Mouse (Mus musculus) liver, adult 10 weeks (tissue): ENCODE data around the gene Mageb3. TPM values are rescaled to one million over a fixed set of nuclear protein-coding genes. Genes with fewer than 3 reads are reported as not detected.

ENCODE experiments used
- polyA plus RNA-seq: library from polyadenylated mRNA; stranded (reverse); fragments of 350-450 nt; fragmentation: Illumina TruSeq; extraction: RNeasy Lipid Tissue Mini Kit (QIAGEN cat#74804); gene quantifications from one replicate; pipeline ENCODE4 v1.2.3, GENCODE M21; 2014; ENCODE audit warnings: low read depth, low replicate concordance

The Mageb3 gene
- polyA plus RNA-seq, result not detected

GRCm38 (mm10) chr2:121955765-121956223 lies at the start of gene Mageb3, which contains the start of gene Ctdspl2:
Gene Mageb3 (minus strand): TSS chr2:121956092.
Gene Ctdspl2 (plus strand): TSS chr2:121956001.

Other genes starting within 250 kb of the Mageb3 start
- gene Frmd5, start 149.0 kb downstream of the Mageb3 start, polyA plus RNA-seq, result not detected
- 10.6 TPM for gene Casc4, start 89.1 kb downstream of the Mageb3 start, polyA plus RNA-seq
- 12.6 TPM for gene Ctdspl2, start 91 bp downstream of the Mageb3 start, polyA plus RNA-seq
- gene Eif3j1, start 72.5 kb upstream of the Mageb3 start, polyA plus RNA-seq, result 53.3 TPM
- 2.9 TPM for gene Spg11, start 162.3 kb upstream of the Mageb3 start, polyA plus RNA-seq
- 9,040 TPM for gene B2m, start 191.6 kb upstream of the Mageb3 start, polyA plus RNA-seq
- not detected for gene Trim69, start 204.6 kb upstream of the Mageb3 start, polyA plus RNA-seq
- gene Patl2, start 230.1 kb upstream of the Mageb3 start, polyA plus RNA-seq, result not detected
- not detected for gene Terb2, start 230.2 kb upstream of the Mageb3 start, polyA plus RNA-seq